Mouse (Mus musculus): ENCODE measurements around the gene Bmpr2. TPM values are rescaled to one million over a fixed set of nuclear protein-coding genes. Genes with fewer than 3 reads are reported as not detected.

The Bmpr2 gene
- polyA plus RNA-seq, 1 experiment: 3.7 TPM

- Histone ChIP-seq H3K79me2 (ENCODE audit: control insufficient read depth, insufficient read depth) (no peaks in the 10 kb centered on the region), H3K4me3 (ENCODE audit: insufficient read depth, poor library complexity, severe bottlenecking) (no peak overlapping the region), H3K79me3 (ENCODE audit: low read depth) (no peaks in the 10 kb centered on the region), H3ac (ENCODE audit: control insufficient read depth, insufficient read length, low read depth) (no peak overlapping the region), H3K36me3 (ENCODE audit: control insufficient read depth, insufficient read depth) (no peaks in the 10 kb centered on the region), H3K27me3 (ENCODE audit: control insufficient read depth, insufficient read depth, insufficient read length) (no peaks in the 10 kb centered on the region)
- TF ChIP-seq MYOG (IDR thresholded peaks at IDR 0.05; ENCODE audit: control insufficient read depth, extremely low read depth, insufficient read length): no peak
- no peak for TF ChIP-seq CTCF (IDR thresholded peaks at IDR 0.05; ENCODE audit: control insufficient read depth, insufficient read depth, insufficient read length)
- TF ChIP-seq MAX (IDR thresholded peaks at IDR 0.05): no peak
- TF ChIP-seq CEBPB (IDR thresholded peaks at IDR 0.05; ENCODE audit: low read depth): no peak
- TF ChIP-seq MYOD1 (IDR thresholded peaks at IDR 0.05; ENCODE audit: control insufficient read depth, insufficient read length, low read depth): no peak
- no peak for TF ChIP-seq USF1 (IDR thresholded peaks at IDR 0.05; ENCODE audit: low read depth)
- TF ChIP-seq FOSL1 (IDR thresholded peaks at IDR 0.05; ENCODE audit: insufficient read depth, low read length, poor library complexity, severe bottlenecking): no peak
Observed at GRCm38 (mm10) chr1:59901082-59901876, 138.1 kb downstream of the Bmpr2 start.

GRCm38 (mm10) chr1:59902634-59903033, 139.4 kb downstream of the Bmpr2 start:
- H3K79me3 ChIP-seq (ENCODE audit: low read depth): no peaks in the 10 kb centered on the region
- no peak overlapping the region for H3K4me3 ChIP-seq (ENCODE audit: insufficient read depth, poor library complexity, severe bottlenecking)
- TF ChIP-seq CEBPB (IDR thresholded peaks at IDR 0.05; ENCODE audit: low read depth): no peak
- TF ChIP-seq CTCF (IDR thresholded peaks at IDR 0.05; ENCODE audit: control insufficient read depth, insufficient read depth, insufficient read length): no peak
- no peak for TF ChIP-seq USF1 (IDR thresholded peaks at IDR 0.05; ENCODE audit: low read depth)
- no peak for TF ChIP-seq MYOG (IDR thresholded peaks at IDR 0.05; ENCODE audit: control insufficient read depth, extremely low read depth, insufficient read length)
- TF ChIP-seq FOSL1 (IDR thresholded peaks at IDR 0.05; ENCODE audit: insufficient read depth, low read length, poor library complexity, severe bottlenecking): no peak
- TF ChIP-seq MAX (IDR thresholded peaks at IDR 0.05): no peak
- no peak for TF ChIP-seq MYOD1 (IDR thresholded peaks at IDR 0.05; ENCODE audit: control insufficient read depth, insufficient read length, low read depth)
- no peak overlapping the region for H3ac ChIP-seq (ENCODE audit: control insufficient read depth, insufficient read length, low read depth)
- no peaks in the 10 kb centered on the region for H3K27me3 ChIP-seq (ENCODE audit: control insufficient read depth, insufficient read depth, insufficient read length)
- H3K79me2 ChIP-seq (ENCODE audit: control insufficient read depth, insufficient read depth): no peaks in the 10 kb centered on the region
- no peaks in the 10 kb centered on the region for H3K36me3 ChIP-seq (ENCODE audit: control insufficient read depth, insufficient read depth)

GRCm38 (mm10) chr1:59904630-59905295, 141.6 kb downstream of the Bmpr2 start:
- H3K79me2 ChIP-seq (ENCODE audit: control insufficient read depth, insufficient read depth): no peaks in the 10 kb centered on the region
- no peaks in the 10 kb centered on the region for H3K36me3 ChIP-seq (ENCODE audit: control insufficient read depth, insufficient read depth)
- no peaks in the 10 kb centered on the region for H3K79me3 ChIP-seq (ENCODE audit: low read depth)
- no peaks in the 10 kb centered on the region for H3K27me3 ChIP-seq (ENCODE audit: control insufficient read depth, insufficient read depth, insufficient read length)
- no peak overlapping the region for H3ac ChIP-seq (ENCODE audit: control insufficient read depth, insufficient read length, low read depth)
- H3K4me3 ChIP-seq (ENCODE audit: insufficient read depth, poor library complexity, severe bottlenecking): no peak overlapping the region
- TF ChIP-seq USF1 (IDR thresholded peaks at IDR 0.05; ENCODE audit: low read depth): no peak
- no peak for TF ChIP-seq CTCF (IDR thresholded peaks at IDR 0.05; ENCODE audit: control insufficient read depth, insufficient read depth, insufficient read length)
- TF ChIP-seq FOSL1 (IDR thresholded peaks at IDR 0.05; ENCODE audit: insufficient read depth, low read length, poor library complexity, severe bottlenecking): no peak
- TF ChIP-seq MYOD1 (IDR thresholded peaks at IDR 0.05; ENCODE audit: control insufficient read depth, insufficient read length, low read depth): no peak
- TF ChIP-seq MYOG (IDR thresholded peaks at IDR 0.05; ENCODE audit: control insufficient read depth, extremely low read depth, insufficient read length): no peak
- TF ChIP-seq CEBPB (IDR thresholded peaks at IDR 0.05; ENCODE audit: low read depth): no peak
- TF ChIP-seq MAX (IDR thresholded peaks at IDR 0.05): no peak

GRCm38 (mm10) chr1:59905916-59906315, 142.7 kb downstream of the Bmpr2 start:
- Histone ChIP-seq H3ac (ENCODE audit: control insufficient read depth, insufficient read length, low read depth) (no peak overlapping the region), H3K79me2 (ENCODE audit: control insufficient read depth, insufficient read depth) (no peaks in the 10 kb centered on the region), H3K79me3 (ENCODE audit: low read depth) (no peaks in the 10 kb centered on the region), H3K4me3 (ENCODE audit: insufficient read depth, poor library complexity, severe bottlenecking) (no peak overlapping the region), H3K36me3 (ENCODE audit: control insufficient read depth, insufficient read depth) (no peaks in the 10 kb centered on the region), H3K27me3 (ENCODE audit: control insufficient read depth, insufficient read depth, insufficient read length) (no peaks in the 10 kb centered on the region)
- TF ChIP-seq FOSL1 (IDR thresholded peaks at IDR 0.05; ENCODE audit: insufficient read depth, low read length, poor library complexity, severe bottlenecking): no peak
- TF ChIP-seq USF1 (IDR thresholded peaks at IDR 0.05; ENCODE audit: low read depth): no peak
- TF ChIP-seq MYOD1 (IDR thresholded peaks at IDR 0.05; ENCODE audit: control insufficient read depth, insufficient read length, low read depth): no peak
- no peak for TF ChIP-seq CTCF (IDR thresholded peaks at IDR 0.05; ENCODE audit: control insufficient read depth, insufficient read depth, insufficient read length)
- no peak for TF ChIP-seq CEBPB (IDR thresholded peaks at IDR 0.05; ENCODE audit: low read depth)
- TF ChIP-seq MYOG (IDR thresholded peaks at IDR 0.05; ENCODE audit: control insufficient read depth, extremely low read depth, insufficient read length): no peak
- no peak for TF ChIP-seq MAX (IDR thresholded peaks at IDR 0.05)

GRCm38 (mm10) chr1:59906819-59907521, 143.8 kb downstream of the Bmpr2 start:
- H3ac ChIP-seq (ENCODE audit: control insufficient read depth, insufficient read length, low read depth): no peak overlapping the region
- H3K4me3 ChIP-seq (ENCODE audit: insufficient read depth, poor library complexity, severe bottlenecking): no peak overlapping the region
- H3K79me3 ChIP-seq (ENCODE audit: low read depth): no peaks in the 10 kb centered on the region
- no peaks in the 10 kb centered on the region for H3K79me2 ChIP-seq (ENCODE audit: control insufficient read depth, insufficient read depth)
- TF ChIP-seq FOSL1 (IDR thresholded peaks at IDR 0.05; ENCODE audit: insufficient read depth, low read length, poor library complexity, severe bottlenecking) (no peak), MYOD1 (IDR thresholded peaks at IDR 0.05; ENCODE audit: control insufficient read depth, insufficient read length, low read depth) (no peak), CEBPB (IDR thresholded peaks at IDR 0.05; ENCODE audit: low read depth) (no peak), MAX (IDR thresholded peaks at IDR 0.05) (no peak), USF1 (IDR thresholded peaks at IDR 0.05; ENCODE audit: low read depth) (no peak)
- H3K27me3 ChIP-seq (ENCODE audit: control insufficient read depth, insufficient read depth, insufficient read length): no peaks in the 10 kb centered on the region
- H3K36me3 ChIP-seq (ENCODE audit: control insufficient read depth, insufficient read depth): no peaks in the 10 kb centered on the region
